Mouse (Mus musculus) right cerebral cortex, postnatal 36 days (tissue): ENCODE data around the gene Nrxn3.

Experiments
- DNase-seq, 2 experiments: peaks; one replicate each; pipeline ENCODE4 v3.0.0; 2022; ENCODE audit warnings: low spot score in 2 of 2, mixed read lengths in 1 of 2

The Nrxn3 gene

GRCm38 (mm10) chr12:89812550-89813207, 1090.0 kb downstream of the Nrxn3 start:
- DNase-seq: no peak

- DNase-seq: no peak
These were observed 1090.6 kb downstream of the Nrxn3 start for GRCm38 (mm10) chr12:89813294-89813693.

DNA sequence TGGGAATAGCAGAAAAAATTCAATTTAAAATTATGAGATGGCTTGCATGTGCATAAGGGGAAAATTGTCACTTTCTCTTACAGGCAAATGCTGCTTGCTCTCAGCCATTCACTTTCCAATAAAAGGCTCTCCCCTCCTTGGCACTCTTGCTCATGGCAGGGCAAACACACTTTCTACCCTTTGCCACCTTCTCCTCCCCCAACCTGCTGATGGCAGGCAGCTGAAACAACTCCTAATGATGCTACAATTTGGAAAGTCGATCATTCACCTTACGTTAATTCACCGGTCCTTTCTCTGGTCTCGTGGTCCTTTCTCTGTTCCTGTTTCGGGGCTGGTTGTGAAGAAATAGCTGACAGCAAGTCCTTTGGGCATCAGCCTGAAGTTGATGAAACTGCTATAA, 1091.0 kb downstream of the Nrxn3 start:
- no peak for DNase-seq

- no peak for DNase-seq
These were observed 1091.9 kb downstream of the Nrxn3 start for GRCm38 (mm10) chr12:89814536-89814935.

DNA sequence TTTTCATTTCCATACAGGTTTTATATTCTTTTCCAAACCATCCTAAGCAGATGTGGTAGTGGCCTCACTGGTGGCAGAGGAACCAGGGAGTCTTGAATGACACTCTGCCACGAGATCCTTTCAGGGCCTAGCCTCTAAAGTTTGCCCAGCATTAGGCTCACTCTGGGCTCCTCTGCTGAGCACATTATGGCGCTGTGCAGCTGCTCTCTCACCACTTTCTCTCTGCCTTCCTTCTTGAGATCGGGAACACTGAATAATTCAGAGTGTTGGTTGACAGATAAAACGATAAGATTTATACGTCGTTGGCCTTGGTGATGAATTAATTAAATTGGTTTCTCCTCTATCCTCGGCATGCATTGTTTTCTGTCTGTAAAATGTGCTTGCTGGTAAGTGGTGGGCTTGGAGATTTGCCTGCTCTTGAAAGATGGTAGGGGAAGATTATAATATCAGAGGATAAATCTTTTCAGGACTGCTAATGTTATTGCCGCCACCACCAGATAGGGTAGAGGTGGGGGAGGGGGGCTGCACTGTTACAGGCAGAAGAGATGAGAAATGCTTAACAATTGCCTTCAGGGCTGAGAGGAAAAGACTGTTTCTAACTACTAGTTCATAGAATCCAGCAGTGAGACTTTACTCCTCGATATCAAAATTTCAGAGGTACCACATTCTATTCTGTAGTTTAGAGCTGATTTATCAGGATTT, 1094.5 kb downstream of the Nrxn3 start:
- DNase-seq: no peak

DNA sequence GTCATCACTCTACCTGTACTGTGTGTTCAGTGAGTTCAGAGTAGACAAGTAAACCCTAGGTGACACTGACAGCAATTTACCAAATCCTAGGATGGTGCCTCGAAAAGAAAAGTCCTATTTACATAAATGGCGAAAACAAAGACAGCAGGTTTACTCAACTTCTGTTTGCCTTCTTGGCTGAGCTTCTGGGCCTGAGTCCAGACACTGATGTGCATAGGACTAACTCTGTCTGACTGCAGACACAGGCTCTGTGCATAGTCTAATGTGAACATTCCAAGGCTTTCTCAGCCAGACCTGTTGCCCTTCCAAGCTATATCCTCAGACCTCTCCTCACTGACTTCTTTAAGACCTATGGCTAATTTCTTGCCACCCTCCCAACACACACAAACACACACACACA, 1095.5 kb downstream of the Nrxn3 start:
- no peak for DNase-seq

GRCm38 (mm10) chr12:89822141-89822540, 1099.5 kb downstream of the Nrxn3 start:
- no peak for DNase-seq

DNA sequence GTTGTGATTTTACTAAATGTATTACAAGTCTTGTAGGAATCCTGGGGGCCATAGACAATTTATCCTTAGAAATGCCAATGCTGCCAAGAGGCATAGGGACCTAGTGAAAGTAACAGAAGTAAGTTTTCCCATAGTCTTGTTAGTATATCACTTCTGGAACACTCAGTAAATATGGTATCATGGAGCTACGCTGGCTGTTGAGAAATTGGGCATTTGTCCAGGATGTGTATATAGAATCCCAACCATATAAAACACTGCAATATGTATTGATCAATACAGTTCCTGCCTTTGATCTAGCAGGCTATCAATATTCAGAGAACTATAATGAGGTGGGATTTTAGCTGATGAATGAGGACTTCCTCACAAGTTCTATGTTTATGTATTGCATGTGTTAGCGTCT, 1107.3 kb downstream of the Nrxn3 start:
- no peak for DNase-seq

- no peak for DNase-seq
These were observed 1107.7 kb downstream of the Nrxn3 start for GRCm38 (mm10) chr12:89830350-89830749.

DNA sequence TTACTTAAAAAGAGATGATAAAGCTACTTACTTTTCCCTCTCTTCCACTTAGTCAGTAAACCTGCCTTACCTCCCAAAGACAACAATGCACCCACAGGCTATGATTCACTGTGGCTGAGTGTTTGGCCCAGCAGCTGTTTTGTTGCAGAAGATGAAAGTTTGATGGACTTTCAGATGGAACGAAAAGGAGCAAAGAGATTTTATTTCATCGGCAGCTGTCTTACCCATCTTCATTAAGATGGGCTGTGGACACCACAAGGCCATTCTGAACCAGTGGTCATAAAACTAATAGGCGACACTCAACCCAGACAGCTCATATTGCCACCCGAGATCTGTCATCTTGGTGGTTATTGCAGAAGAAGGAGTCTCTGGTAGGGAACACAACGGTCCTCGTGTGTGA, 1108.6 kb downstream of the Nrxn3 start:
- DNase-seq: no peak

GRCm38 (mm10) chr12:89836271-89836670, 1113.6 kb downstream of the Nrxn3 start:
- no peak for DNase-seq

DNA sequence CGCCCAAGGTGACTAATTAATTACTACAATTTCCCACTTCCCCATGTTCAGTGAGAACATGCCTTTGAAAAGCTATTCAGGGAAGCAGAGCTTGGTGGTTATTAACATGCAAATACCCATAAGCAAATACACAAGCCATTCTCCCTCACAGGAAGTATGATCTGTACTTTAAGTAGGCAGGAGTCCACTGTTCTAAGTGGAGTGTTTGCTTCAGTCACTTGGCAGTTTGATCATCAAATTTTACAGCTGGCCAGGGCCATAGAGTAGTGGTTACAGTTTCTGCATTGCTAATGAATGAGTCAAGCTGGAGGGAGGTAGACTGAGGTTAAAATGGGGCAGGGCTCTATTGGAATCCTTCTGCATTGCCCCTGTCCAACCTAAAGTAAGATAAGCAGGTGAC, 1120.2 kb downstream of the Nrxn3 start:
- no peak for DNase-seq

DNA sequence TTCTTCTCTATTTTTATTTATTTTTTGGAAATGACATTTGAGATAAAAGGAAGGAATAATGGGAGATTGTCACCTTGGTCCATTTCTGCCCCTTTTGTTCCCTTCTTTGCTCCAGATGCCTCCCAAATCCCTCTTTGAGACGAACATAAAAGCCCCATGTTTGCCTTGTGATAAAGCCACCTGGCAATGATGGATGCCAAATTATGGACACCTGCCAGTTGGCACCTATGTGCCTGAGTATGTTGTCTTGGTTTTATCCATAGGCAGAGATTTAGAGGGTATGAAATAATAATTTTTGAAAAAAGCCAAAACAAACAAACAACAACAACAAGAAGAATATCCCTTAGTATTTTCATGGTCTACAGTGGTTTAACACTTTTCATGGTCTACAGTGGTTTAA, 1125.4 kb downstream of the Nrxn3 start:
- no peak for DNase-seq

DNA sequence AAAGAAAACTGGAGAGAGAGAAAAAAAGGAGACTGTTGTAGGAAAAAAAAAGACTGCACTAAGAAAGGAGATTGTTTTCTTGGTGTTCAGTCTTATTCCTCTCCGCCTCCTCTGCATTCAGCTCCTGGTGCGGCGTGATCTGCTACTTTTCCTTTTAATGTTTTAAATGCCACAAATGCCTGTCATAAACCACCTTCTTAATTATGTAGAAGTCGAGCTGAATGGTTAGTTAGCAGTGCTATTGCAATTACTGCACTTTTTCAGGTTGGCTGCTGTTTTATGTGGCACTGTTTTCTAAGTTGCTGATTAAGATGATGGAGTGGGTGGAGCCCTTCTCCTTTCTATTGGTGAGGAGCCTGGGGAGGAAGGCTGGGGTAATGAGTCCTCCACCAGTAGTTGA, 1131.7 kb downstream of the Nrxn3 start:
- DNase-seq: no peak

- no peak for DNase-seq
These were observed 1144.4 kb downstream of the Nrxn3 start for GRCm38 (mm10) chr12:89867124-89867523.

DNA sequence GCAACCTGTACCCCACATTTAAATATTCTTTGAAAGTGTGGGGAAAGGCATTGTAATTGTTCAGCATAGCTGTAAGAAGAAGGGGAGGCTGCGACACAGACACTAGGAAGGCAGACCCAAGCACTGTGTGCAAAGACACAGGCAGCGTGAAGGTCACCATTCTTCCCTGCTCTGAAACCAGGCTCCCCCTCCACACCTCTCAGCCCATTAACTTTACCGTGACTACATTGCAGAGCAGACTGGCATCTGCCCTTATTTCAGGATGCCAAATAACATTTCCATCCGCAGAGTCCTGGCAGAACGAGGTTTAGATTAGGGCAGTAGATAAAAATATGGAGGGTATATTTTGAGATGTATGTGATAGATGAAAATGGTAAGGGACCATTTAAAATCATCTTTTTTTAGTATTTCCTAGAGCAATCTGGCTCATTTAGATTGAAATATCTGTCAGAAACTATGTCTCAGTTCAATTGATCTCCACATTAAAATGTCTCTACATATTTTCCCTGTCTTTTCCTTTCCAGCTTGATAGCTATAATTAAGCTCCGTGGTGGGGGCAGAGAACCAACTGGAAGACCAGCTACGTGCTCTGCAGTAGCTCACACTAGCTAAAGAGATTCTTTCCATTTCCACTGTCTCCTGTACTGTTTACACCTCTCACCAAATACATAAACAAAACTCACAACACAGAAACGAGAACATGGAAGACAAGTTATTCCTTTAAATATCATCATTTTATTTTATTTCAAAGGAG, 1160.1 kb downstream of the Nrxn3 start:
- DNase-seq: no peak

- no peak for DNase-seq
These were observed 1161.9 kb downstream of the Nrxn3 start for GRCm38 (mm10) chr12:89884576-89884975.

GRCm38 (mm10) chr12:89888647-89889046, 1166.0 kb downstream of the Nrxn3 start:
- no peak for DNase-seq

DNA sequence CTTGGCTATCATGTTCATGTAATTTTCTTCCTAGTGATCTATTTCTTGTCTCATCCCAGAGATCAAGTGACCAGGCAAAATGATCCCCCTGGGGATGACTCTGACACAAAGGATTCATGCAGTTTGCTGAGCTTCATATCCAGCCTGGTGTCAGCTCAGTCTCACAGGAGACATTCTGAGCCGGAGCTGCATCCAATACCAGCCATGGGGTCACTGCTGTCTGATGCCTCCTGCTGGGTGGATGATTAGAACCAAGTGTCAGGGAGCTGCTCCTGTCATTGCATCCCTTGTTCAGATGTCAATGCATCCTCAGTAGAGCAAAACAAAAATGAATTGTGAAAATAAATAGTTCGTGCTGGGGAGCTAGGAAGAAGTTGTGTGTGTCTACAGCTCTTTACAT, 1174.2 kb downstream of the Nrxn3 start:
- no peak for DNase-seq

DNA sequence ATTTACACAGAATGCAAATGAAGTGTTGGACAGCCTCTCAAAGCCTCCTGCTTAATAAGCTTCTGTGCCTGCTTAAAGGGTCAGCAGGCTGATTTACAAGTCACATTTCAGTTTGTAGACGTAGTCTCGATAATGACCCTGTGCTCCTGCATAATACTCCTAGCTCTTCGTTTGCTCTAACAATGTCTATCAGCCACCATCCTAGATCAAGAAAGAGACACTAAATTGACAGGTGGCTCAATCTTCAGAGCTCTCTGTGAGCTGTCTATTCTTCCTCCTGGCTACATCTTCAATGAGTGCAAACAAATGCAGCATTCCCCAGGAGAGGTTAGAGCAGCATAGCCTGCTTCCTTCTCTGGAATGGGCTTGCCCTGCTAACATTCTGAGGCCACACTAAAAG, 1186.9 kb downstream of the Nrxn3 start:
- no peak for DNase-seq

- no peak for DNase-seq
These were observed 1195.6 kb downstream of the Nrxn3 start for GRCm38 (mm10) chr12:89918138-89918829.

- no peak for DNase-seq
These were observed 1209.7 kb downstream of the Nrxn3 start for GRCm38 (mm10) chr12:89932338-89932737.
